Mouse (Mus musculus) cerebellum, adult 11-12 months (tissue): ENCODE measurements at regions not wholly inside any gene's neighbourhood (a gene's known extent, or its start where the extent isn't known, plus 50 kb on each side); places are given as distances from the start of the nearest gene placed in this dataset.

Experiments used
- DNase-seq: peaks from one replicate; pipeline ENCODE4 v3.0.0; 2022

DNA sequence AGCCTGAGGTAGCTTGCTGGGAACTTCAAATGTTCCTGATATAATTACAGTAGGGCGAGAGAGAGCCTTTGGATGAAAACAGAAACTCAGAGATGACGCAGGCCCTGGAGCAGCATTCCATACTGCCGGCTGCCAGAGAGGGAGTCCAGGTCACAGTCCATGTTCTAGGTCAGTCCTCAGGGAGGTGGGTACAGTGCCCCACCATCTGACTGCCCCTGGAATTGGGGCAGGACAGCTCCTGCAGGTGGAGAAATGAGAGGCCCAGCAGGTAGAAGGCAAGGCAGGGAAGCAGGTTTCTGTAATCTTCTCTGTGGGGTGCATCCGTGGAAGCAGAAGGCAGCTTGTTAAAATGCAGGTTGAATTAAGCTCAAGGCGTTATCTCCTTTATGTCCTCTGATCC is 94.5 kb upstream of the 4930596D02Rik start:
- DNase-seq: peak; percentile 59

DNA sequence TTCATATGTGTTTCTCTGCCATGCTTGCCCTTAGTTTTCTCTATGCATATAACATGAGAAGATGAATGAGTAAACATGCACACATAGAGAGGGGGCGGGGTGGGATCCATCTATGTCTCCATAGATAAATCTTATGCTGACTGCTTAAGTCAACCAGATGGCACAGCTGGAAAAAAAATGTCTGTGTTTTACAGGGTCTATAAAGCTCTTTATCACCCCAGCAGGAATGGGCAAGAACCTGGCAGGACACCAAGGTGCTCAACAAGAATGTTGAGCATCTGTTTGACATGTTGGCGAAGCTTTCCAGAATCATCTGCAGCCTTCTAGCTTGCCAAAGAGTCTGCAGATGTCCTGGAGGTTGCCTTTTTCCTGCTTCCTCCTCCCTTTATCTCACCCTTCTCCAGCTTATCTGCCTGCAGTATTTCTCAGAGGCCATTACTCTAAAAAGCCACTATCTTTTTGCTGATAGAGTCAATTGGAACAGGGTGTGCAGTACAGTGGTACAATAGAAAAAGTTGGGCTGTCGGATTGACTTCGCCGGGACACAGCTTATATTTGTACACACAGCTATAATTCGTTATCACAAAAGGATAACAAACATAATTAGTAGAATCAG is 73.0 kb upstream of the 4930596D02Rik start:
- no peak for DNase-seq

DNA sequence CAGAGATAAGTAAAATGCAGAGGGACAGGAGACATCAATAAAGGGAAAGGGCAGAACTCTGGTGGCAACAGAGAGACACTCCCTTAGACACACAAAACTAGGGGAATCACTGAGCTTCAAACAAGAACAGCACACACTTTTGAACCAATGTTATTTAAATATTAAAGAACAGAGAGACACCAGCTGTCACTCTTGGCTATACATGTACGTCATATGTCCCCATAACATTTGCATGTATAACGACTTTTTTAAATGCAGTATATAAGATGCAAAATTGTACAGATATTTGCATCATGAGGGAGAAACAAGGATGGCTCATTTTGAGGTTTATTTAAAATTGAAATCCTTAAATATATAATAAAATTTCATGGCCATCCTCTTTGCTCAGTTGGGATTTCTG is 62.5 kb upstream of the 4930596D02Rik start:
- no peak for DNase-seq
